Mouse (Mus musculus): ENCODE results near the gene 2300002M23Rik.

DNA sequence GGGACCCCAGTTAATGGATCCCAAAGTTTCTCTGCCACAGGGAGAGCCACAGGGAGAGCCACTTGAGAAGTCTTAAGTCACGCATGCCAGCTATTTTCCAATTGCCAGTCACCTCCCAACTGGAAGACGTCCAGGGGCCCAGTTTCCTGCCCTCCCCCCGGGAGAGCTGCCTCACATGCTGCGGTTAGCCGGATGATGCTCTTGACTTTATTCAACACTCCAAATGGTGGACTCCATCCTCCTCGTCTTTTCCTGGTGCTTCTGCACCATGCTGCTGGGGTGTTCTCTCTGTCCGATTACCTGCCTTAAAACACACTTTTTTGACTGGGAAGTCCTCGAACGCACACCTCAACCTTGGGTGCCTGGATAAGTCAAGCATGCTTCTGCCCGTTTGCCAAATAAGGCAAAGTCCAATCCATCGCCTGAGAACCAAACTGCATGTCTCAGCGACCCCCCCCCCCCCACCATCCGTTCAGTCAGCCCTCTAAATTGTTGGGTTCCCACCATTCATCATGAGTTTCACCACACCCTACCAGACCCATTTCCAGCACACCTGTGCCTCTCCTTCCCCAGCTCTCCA is 11.0 kb upstream of the 2300002M23Rik start:
- TF ChIP-seq POLR2A (IDR thresholded peaks at IDR 0.05; ENCODE audit: borderline replicate concordance, insufficient read depth, low read length) (no peak), CTCF (IDR thresholded peaks at IDR 0.05; ENCODE audit: borderline replicate concordance, insufficient read depth, low read depth, low read length) (no peak)

All from cerebellum, adult 2 months (tissue).